ENCODE assay signal across 23 mouse cellular contexts in genomic region chr11:76674704-76675103, GRCm38 (mm10). TPM values are rescaled to one million over a fixed set of nuclear protein-coding genes. Genes with fewer than 3 reads are reported as not detected.
A peak's percentile ranks its signal among the peaks of the same experiment; 100 is the strongest.
DNase-seq lines count a peak whose midpoint lies in the region; ATAC-seq and TF ChIP-seq lines count a peak whose summit lies in the region.
"Had no signal": no experiment of that assay in that cellular context is flagged by ENCODE, and none has a peak within 500 bp of the region (broad histone marks: within the 10 kb centered on the region; RNA-seq: fewer than 3 reads in every experiment).

No protein-coding gene starts in this region.

- H3K4me1 ChIP-seq in heart, adult 2 months (ENCODE audit: control insufficient read depth, insufficient read depth, low read length) = no peaks in the 10 kb centered on the region
- peaks cover 4% of the 10 kb centered on the region; the same call in 1 of the 2 replicates for H3K4me1 ChIP-seq in midbrain, embryonic 11.5 days (ENCODE audit: control insufficient read depth, insufficient read depth, low read length)
- no peaks in the 10 kb centered on the region for H3K4me1 ChIP-seq in midbrain, embryonic 14.5 days (ENCODE audit: control insufficient read depth, insufficient read depth, low read length)

- no peak overlapping the region for H3K9ac ChIP-seq in heart, adult 2 months (ENCODE audit: low read depth, low read length)
- no peak overlapping the region for H3K9ac ChIP-seq in midbrain, embryonic 11.5 days (ENCODE audit: low read length)
- H3K9ac ChIP-seq in midbrain, embryonic 14.5 days (replicated peaks; ENCODE audit: low read length) = no peak overlapping the region
- H3K9ac ChIP-seq: heart, embryonic 13.5 days; limb, embryonic 12.5 days; liver, embryonic 13.5 days had no signal

- peaks cover 9% of the 10 kb centered on the region; the same call in 1 of the 2 replicates for H3K27me3 ChIP-seq in heart, adult 2 months (ENCODE audit: control insufficient read depth, insufficient read depth, low read length)
- H3K27me3 ChIP-seq in midbrain, embryonic 11.5 days (ENCODE audit: control insufficient read depth, insufficient read depth, low read length) = peaks cover 44% of the 10 kb centered on the region
- H3K27me3 ChIP-seq in midbrain, embryonic 14.5 days (ENCODE audit: control insufficient read depth, insufficient read depth, low read length) = peaks cover 39% of the 10 kb centered on the region

- H3K36me3 ChIP-seq in heart, adult 2 months (ENCODE audit: control insufficient read depth, insufficient read depth, low read length) = no peaks in the 10 kb centered on the region
- H3K36me3 ChIP-seq in midbrain, embryonic 11.5 days (ENCODE audit: control insufficient read depth, insufficient read depth, low read length) = no peaks in the 10 kb centered on the region
- H3K36me3 ChIP-seq in midbrain, embryonic 14.5 days (ENCODE audit: control insufficient read depth, insufficient read depth, low read length) = no peaks in the 10 kb centered on the region
- H3K36me3 ChIP-seq: heart, embryonic 13.5 days; limb, embryonic 12.5 days; liver, embryonic 13.5 days had no signal

- ATAC-seq in midbrain, embryonic 11.5 days (ENCODE audit: low FRiP score) = no peak
- no peak for ATAC-seq in midbrain, embryonic 14.5 days (ENCODE audit: low FRiP score, low TSS enrichment)
- ATAC-seq: CD4-positive, CD25-positive, alpha-beta regulatory T cell, adult 4 months; midbrain, embryonic 16.5 days had no signal

- intact Hi-C loops in heart, adult 2 months (cut with DNase I) = loop anchor here (5.0 to 10.0 kb wide), 2 partner anchors 218 to 420 kb away; no protein-coding TSS in a partner anchor

- no peak overlapping the region for H3K4me2 ChIP-seq in midbrain, embryonic 11.5 days
- no peak overlapping the region for H3K4me2 ChIP-seq in midbrain, embryonic 14.5 days (ENCODE audit: low read length)
- H3K4me2 ChIP-seq: heart, embryonic 13.5 days; limb, embryonic 12.5 days; liver, embryonic 13.5 days had no signal

- H3K9me3 ChIP-seq in midbrain, embryonic 11.5 days (ENCODE audit: control insufficient read depth, low read length) = no peaks in the 10 kb centered on the region
- no peaks in the 10 kb centered on the region for H3K9me3 ChIP-seq in midbrain, embryonic 14.5 days (ENCODE audit: control insufficient read depth, low read length)
- H3K9me3 ChIP-seq: heart, embryonic 13.5 days; limb, embryonic 12.5 days; liver, embryonic 13.5 days had no signal

- no peaks in the 10 kb centered on the region for H3K79me2 ChIP-seq in heart, adult 2 months (replicated peaks; ENCODE audit: control insufficient read depth, insufficient read depth, low read length)

- TF ChIP-seq EP300 in heart, adult 2 months (IDR thresholded peaks at IDR 0.05; ENCODE audit: insufficient read depth, low read depth, low read length) = no peak

- no peak for TF ChIP-seq POLR2A in heart, adult 2 months (IDR thresholded peaks at IDR 0.05; ENCODE audit: insufficient read depth, low read depth, low read length)

- no peak for DNase-seq in heart, adult 2 months
- DNase-seq in heart, adult 11 months = no peak
- DNase-seq in midbrain, embryonic 11.5 days (ENCODE audit: low spot score, missing footprints) = peak; percentile 78
- no peak for DNase-seq in midbrain, embryonic 14.5 days
- DNase-seq in NIH3T3 (ENCODE audit: low read depth) = peak; percentile 40
- DNase-seq in natural killer cell, adult 2 months (ENCODE audit: low spot score in 2 of 2) = no peak
- no peak for DNase-seq in heart, adult 9 months (ENCODE audit: low spot score in 2 of 2)
- DNase-seq: embryo, embryonic 11 days; heart, postnatal 36 days; liver, embryonic 13.5 days; right cerebral cortex, postnatal 14 days had no signal

- WGBS in heart, adult 2 months = 35% methylated on average over 4 of the region's 4 CpGs
- 43% methylated on average over 4 of the region's 4 CpGs for WGBS in midbrain, embryonic 11.5 days
- 37% methylated on average over 4 of the region's 4 CpGs for WGBS in midbrain, embryonic 14.5 days

- H3K4me3 ChIP-seq in heart, adult 2 months = no peak overlapping the region
- H3K4me3 ChIP-seq in midbrain, embryonic 11.5 days (ENCODE audit: low read depth, low read length) = no peak overlapping the region
- no peak overlapping the region for H3K4me3 ChIP-seq in midbrain, embryonic 14.5 days (replicated peaks; ENCODE audit: low read depth, low read length)
- H3K4me3 ChIP-seq: heart, embryonic 13.5 days; liver, embryonic 13.5 days had no signal

- 0 out of 2 replicates have a peak, but pooled peaks have one; percentile 7 for TF ChIP-seq CTCF in heart, adult 2 months (IDR thresholded peaks at IDR 0.05)

- no peak overlapping the region for H3K27ac ChIP-seq in heart, adult 2 months
- H3K27ac ChIP-seq in midbrain, embryonic 11.5 days (ENCODE audit: low read depth, low read length) = no peak overlapping the region
- H3K27ac ChIP-seq in midbrain, embryonic 14.5 days (replicated peaks; ENCODE audit: low read depth, low read length) = no peak overlapping the region
- H3K27ac ChIP-seq: heart, embryonic 13.5 days; limb, embryonic 12.5 days; liver, embryonic 13.5 days had no signal

RNA-seq across cellular contexts. Expression of gene Bhlha9, which starts 2.4 kb away (rescaled TPM):
- not detected for total RNA-seq in heart, adult 2 months (2021)
- not detected in 2 replicates for polyA plus RNA-seq in heart, adult 2 months (2012; rRNA removed)
- 0.14 TPM in 1 of 2 replicates, not detected in the other for polyA plus RNA-seq in midbrain, embryonic 11.5 days (2014; fragmentation: Nextera tagmentation; extraction: Ambion mirVana)
- polyA plus RNA-seq in midbrain, embryonic 14.5 days (2014; fragmentation: Nextera tagmentation; extraction: Ambion mirVana) = 0.73 and 0.76 TPM in 2 replicates
- total RNA-seq: adrenal gland, postnatal 4 days; gastrocnemius, postnatal 4 days; heart, postnatal 36 days; megakaryocyte progenitor cell, adult 5-6 weeks had no signal
- polyA plus RNA-seq: CD4-positive, CD25-positive, alpha-beta regulatory T cell, adult 4 months; forebrain, embryonic 11.5 days; kidney, embryonic 14.5 days; liver, embryonic 13.5 days; neural tube, embryonic 11.5 days; spleen, adult 2 months; stomach, embryonic 16.5 days had no signal

RNA-seq across cellular contexts. Expression of gene Trarg1, which starts 4.9 kb away (rescaled TPM):
- total RNA-seq in heart, adult 2 months (2021) = 1 to 10 TPM; 3.5 to 3.8 TPM
- polyA plus RNA-seq in heart, adult 2 months (2012; rRNA removed) = 2.3 and 4.7 TPM in 2 replicates
- polyA plus RNA-seq in midbrain, embryonic 11.5 days (2014; fragmentation: Nextera tagmentation; extraction: Ambion mirVana) = 0.04 TPM in 1 of 2 replicates, not detected in the other
- polyA plus RNA-seq in midbrain, embryonic 14.5 days (2014; fragmentation: Nextera tagmentation; extraction: Ambion mirVana) = 0.11 and 0.26 TPM in 2 replicates
- total RNA-seq: megakaryocyte progenitor cell, adult 5-6 weeks had no signal
- polyA plus RNA-seq: CD4-positive, CD25-positive, alpha-beta regulatory T cell, adult 4 months; forebrain, embryonic 11.5 days; liver, embryonic 13.5 days had no signal

RNA-seq across cellular contexts. Expression of gene Abr, which starts 52.6 kb away (rescaled TPM):
- total RNA-seq in heart, adult 2 months (2021) = 10 to 100 TPM; 23.4 to 32.2 TPM
- 26.6 and 37.5 TPM in 2 replicates for polyA plus RNA-seq in heart, adult 2 months (2012; rRNA removed)
- polyA plus RNA-seq in midbrain, embryonic 11.5 days (2014; fragmentation: Nextera tagmentation; extraction: Ambion mirVana) = 41.4 and 41.9 TPM in 2 replicates
- polyA plus RNA-seq in midbrain, embryonic 14.5 days (2014; fragmentation: Nextera tagmentation; extraction: Ambion mirVana) = 102 and 136 TPM in 2 replicates

Comparison
In these comparisons a context has a peak if more than half of its experiments do, and no peak if none do; other contexts are left out.
1. DNase-seq: peak in midbrain, embryonic 11.5 days (single experiment) and NIH3T3 (single experiment); none in heart, adult 2 months (0 of 2), heart, adult 11 months (single experiment), midbrain, embryonic 14.5 days (single experiment), natural killer cell, adult 2 months (0 of 2) and heart, adult 9 months (0 of 2).